Mouse (Mus musculus): ENCODE measurements around the gene Madd.

Gene Madd

GRCm38 (mm10) chr2:91183711-91184405 is at the start of gene Madd:
Madd (minus strand) TSS chr2:91183837.
- no peak for DNase-seq (ENCODE audit: low spot score)

- DNase-seq (ENCODE audit: low spot score) = no peak
Observed at GRCm38 (mm10) chr2:91229735-91230134, 46.1 kb upstream of the Madd start.

- peak; percentile 53 for DNase-seq (ENCODE audit: low spot score)
Observed at GRCm38 (mm10) chr2:91223614-91224013, 40.0 kb upstream of the Madd start.

GRCm38 (mm10) chr2:91220501-91220900 is 36.9 kb upstream of the Madd start:
- no peak for DNase-seq (ENCODE audit: low spot score)

GRCm38 (mm10) chr2:91217032-91217431 is 33.4 kb upstream of the Madd start:
- DNase-seq (ENCODE audit: low spot score) = no peak

GRCm38 (mm10) chr2:91213311-91213710 is 29.7 kb upstream of the Madd start:
- DNase-seq (ENCODE audit: low spot score) = no peak

GRCm38 (mm10) chr2:91206254-91206775 is 22.7 kb upstream of the Madd start:
- DNase-seq (ENCODE audit: low spot score) = no peak

GRCm38 (mm10) chr2:91202972-91203656 is 19.5 kb upstream of the Madd start:
- DNase-seq (ENCODE audit: low spot score) = no peak

GRCm38 (mm10) chr2:91202222-91202971 is 18.8 kb upstream of the Madd start, which contains the start of the genes Nr1h3 and Acp2:
Nr1h3 (minus strand) TSS chr2:91202834.
Acp2 (plus strand) TSS chr2:91202885.
- peak; percentile 98 for DNase-seq (ENCODE audit: low spot score)

- no peak for DNase-seq (ENCODE audit: low spot score)
Observed at GRCm38 (mm10) chr2:91198888-91199287, 15.3 kb upstream of the Madd start.

- DNase-seq (ENCODE audit: low spot score) = peak; percentile 85
Observed at GRCm38 (mm10) chr2:91196577-91197001, 13.0 kb upstream of the Madd start.

- DNase-seq (ENCODE audit: low spot score) = peak; percentile 98
Observed at GRCm38 (mm10) chr2:91194624-91195332, 11.1 kb upstream of the Madd start.

GRCm38 (mm10) chr2:91190501-91190900 is 6.9 kb upstream of the Madd start:
- no peak for DNase-seq (ENCODE audit: low spot score)

GRCm38 (mm10) chr2:91187431-91187830 is 3.8 kb upstream of the Madd start:
- DNase-seq (ENCODE audit: low spot score) = peak; percentile 63

GRCm38 (mm10) chr2:91186208-91186607 is 2.6 kb upstream of the Madd start:
- DNase-seq (ENCODE audit: low spot score) = no peak

- peak; percentile 89 for DNase-seq (ENCODE audit: low spot score)
Observed at GRCm38 (mm10) chr2:91183148-91183513, 506 bp downstream of the Madd start.

- no peak for DNase-seq (ENCODE audit: low spot score)
Observed at GRCm38 (mm10) chr2:91182405-91183147, 1.1 kb downstream of the Madd start.

- DNase-seq (ENCODE audit: low spot score) = no peak
Observed at GRCm38 (mm10) chr2:91182016-91182404, 1.6 kb downstream of the Madd start.

- DNase-seq (ENCODE audit: low spot score) = no peak
Observed at GRCm38 (mm10) chr2:91180706-91181105, 2.9 kb downstream of the Madd start.

- no peak for DNase-seq (ENCODE audit: low spot score)
Observed at GRCm38 (mm10) chr2:91179825-91180224, 3.8 kb downstream of the Madd start.

GRCm38 (mm10) chr2:91176234-91176633 is 7.4 kb downstream of the Madd start:
- no peak for DNase-seq (ENCODE audit: low spot score)
